In genomic region chr9:41041404-41041803, GRCm38 (mm10) we compare ENCODE assay signal across 24 mouse cellular contexts. TPM values are rescaled to one million over a fixed set of nuclear protein-coding genes. Genes with fewer than 3 reads are reported as not detected.
A peak's percentile ranks its signal among the peaks of the same experiment; 100 is the strongest.
DNase-seq lines count a peak whose midpoint lies in the region; ATAC-seq and TF ChIP-seq lines count a peak whose summit lies in the region.
"Had no signal": no experiment of that assay in that cellular context is flagged by ENCODE, and none has a peak within 500 bp of the region (broad histone marks: within the 10 kb centered on the region; RNA-seq: fewer than 3 reads in every experiment).

No protein-coding gene starts in this region.

- peak overlapping the region; percentile 26 for H3K4me2 ChIP-seq in heart, embryonic 13.5 days
- H3K4me2 ChIP-seq in heart, postnatal 0 days (ENCODE audit: low read depth, low read length), result no peak overlapping the region
- H3K4me2 ChIP-seq: embryonic facial prominence, embryonic 15.5 days; hindbrain, embryonic 14.5 days had no signal

- peak overlapping the region; percentile 68 for H3K27ac ChIP-seq in heart, embryonic 13.5 days (replicated peaks)
- 0 out of 2 replicates have a peak overlapping the region, but pooled peaks have one; percentile 0 for H3K27ac ChIP-seq in heart, postnatal 0 days (ENCODE audit: low read depth)
- no peak overlapping the region for H3K27ac ChIP-seq in heart, adult 2 months
- peak overlapping the region; percentile 42 for H3K27ac ChIP-seq in olfactory bulb, adult 2 months (ENCODE audit: insufficient read depth, low read depth, low read length)
- H3K27ac ChIP-seq: embryonic facial prominence, embryonic 15.5 days; forebrain, embryonic 10.5 days; gastrocnemius, adult 2 months; hindbrain, embryonic 14.5 days; kidney, postnatal 0 days had no signal

- TF ChIP-seq CTCF in heart, postnatal 0 days (IDR thresholded peaks at IDR 0.05; ENCODE audit: low read depth), result no peak
- no peak for TF ChIP-seq CTCF in heart, adult 2 months (IDR thresholded peaks at IDR 0.05)
- TF ChIP-seq CTCF in olfactory bulb, adult 2 months (IDR thresholded peaks at IDR 0.05; ENCODE audit: insufficient read depth, low read depth, low read length), result no peak

- H3K79me2 ChIP-seq in heart, adult 2 months (replicated peaks; ENCODE audit: control insufficient read depth, insufficient read depth, low read length), result no peaks in the 10 kb centered on the region

- no peaks in the 10 kb centered on the region for H3K27me3 ChIP-seq in heart, embryonic 13.5 days (replicated peaks)
- no peaks in the 10 kb centered on the region for H3K27me3 ChIP-seq in heart, postnatal 0 days (ENCODE audit: control insufficient read depth, insufficient read depth, low read length)
- no peaks in the 10 kb centered on the region for H3K27me3 ChIP-seq in heart, adult 2 months (ENCODE audit: control insufficient read depth, insufficient read depth, low read length)
- H3K27me3 ChIP-seq: embryonic facial prominence, embryonic 15.5 days had no signal

- TF ChIP-seq EP300 in heart, postnatal 0 days (IDR thresholded peaks at IDR 0.05; ENCODE audit: low read depth), result no peak
- TF ChIP-seq EP300 in heart, adult 2 months (IDR thresholded peaks at IDR 0.05; ENCODE audit: insufficient read depth, low read depth, low read length), result no peak

- ATAC-seq in heart, embryonic 13.5 days (ENCODE audit: extremely low read depth, insufficient number of reproducible peaks, low FRiP score, low TSS enrichment), result no peak
- no peak for ATAC-seq in heart, postnatal 0 days (ENCODE audit: insufficient read depth, low read depth)
- ATAC-seq: forebrain, embryonic 14.5 days; inflammation-experienced regulatory T-cells, adult 6 months; intestine, postnatal 0 days had no signal

- no peak overlapping the region for H3K9ac ChIP-seq in heart, embryonic 13.5 days
- no peak overlapping the region for H3K9ac ChIP-seq in heart, postnatal 0 days (replicated peaks; ENCODE audit: low read depth, low read length)
- no peak overlapping the region for H3K9ac ChIP-seq in heart, adult 2 months (ENCODE audit: low read depth, low read length)
- H3K9ac ChIP-seq: embryonic facial prominence, embryonic 15.5 days; hindbrain, embryonic 14.5 days had no signal

- TF ChIP-seq POLR2A in heart, adult 2 months (IDR thresholded peaks at IDR 0.05; ENCODE audit: insufficient read depth, low read depth, low read length), result no peak
- TF ChIP-seq POLR2A in olfactory bulb, adult 2 months (IDR thresholded peaks at IDR 0.05; ENCODE audit: insufficient read depth, low read depth, low read length), result no peak

- whole genome bisulfite sequencing in heart, embryonic 13.5 days, result 56% methylated on average over 3 of the region's 3 CpGs
- 42% methylated on average over 3 of the region's 3 CpGs for WGBS in heart, postnatal 0 days
- WGBS in heart, adult 2 months, result 74% methylated on average over 3 of the region's 3 CpGs
- 74% methylated on average over 3 of the region's 3 CpGs for WGBS in olfactory bulb, adult 2 months

- H3K4me1 ChIP-seq in heart, embryonic 13.5 days, result peaks cover 21% of the 10 kb centered on the region
- no peaks in the 10 kb centered on the region; the same call in 1 of the 2 replicates for H3K4me1 ChIP-seq in heart, postnatal 0 days (ENCODE audit: control insufficient read depth, insufficient read depth)
- H3K4me1 ChIP-seq in heart, adult 2 months (ENCODE audit: control insufficient read depth, insufficient read depth, low read length), result no peaks in the 10 kb centered on the region
- H3K4me1 ChIP-seq in olfactory bulb, adult 2 months (ENCODE audit: control insufficient read depth, insufficient read depth, low read length), result no peaks in the 10 kb centered on the region; the same call in 1 of the 2 replicates

- H3K4me3 ChIP-seq in heart, embryonic 13.5 days, result no peak overlapping the region
- H3K4me3 ChIP-seq in heart, postnatal 0 days (ENCODE audit: low read depth, low read length), result no peak overlapping the region
- no peak overlapping the region for H3K4me3 ChIP-seq in heart, adult 2 months
- no peak overlapping the region for H3K4me3 ChIP-seq in olfactory bulb, adult 2 months (ENCODE audit: insufficient read depth, low read depth, low read length)
- H3K4me3 ChIP-seq: embryonic facial prominence, embryonic 15.5 days; erythroblast, embryonic 14.5 days; forebrain, embryonic 10.5 days; gastrocnemius, adult 2 months had no signal

- intact Hi-C loops in heart, postnatal 25 days (cut with DNase I), result no loop called here
- intact Hi-C loops in heart, adult 2 months (cut with DNase I), result loop anchor here (5.0 kb wide), 1 partner anchor 49 kb away; no protein-coding TSS in a partner anchor

- H3K36me3 ChIP-seq in heart, embryonic 13.5 days, result peaks cover 33% of the 10 kb centered on the region
- peaks cover 21% of the 10 kb centered on the region; the same call in 1 of the 2 replicates for H3K36me3 ChIP-seq in heart, postnatal 0 days (replicated peaks; ENCODE audit: control insufficient read depth, insufficient read depth, low read length)
- H3K36me3 ChIP-seq in heart, adult 2 months (ENCODE audit: control insufficient read depth, insufficient read depth, low read length), result no peaks in the 10 kb centered on the region; the same call in 1 of the 2 replicates
- H3K36me3 ChIP-seq: embryonic facial prominence, embryonic 15.5 days; forebrain, embryonic 10.5 days had no signal

- no peaks in the 10 kb centered on the region for H3K9me3 ChIP-seq in heart, embryonic 13.5 days
- no peaks in the 10 kb centered on the region for H3K9me3 ChIP-seq in heart, postnatal 0 days (replicated peaks; ENCODE audit: control insufficient read depth, low read length)
- H3K9me3 ChIP-seq: embryonic facial prominence, embryonic 15.5 days; forebrain, embryonic 10.5 days had no signal

- DNase-seq in cerebellum, adult 9-10 months, result peak; percentile 48
- no peak for DNase-seq in cerebellum, adult 8-10 months
- no peak for DNase-seq in heart, postnatal 25 days (ENCODE audit: low spot score)
- peak; percentile 10 for DNase-seq in heart, postnatal 0 days (ENCODE audit: low spot score)
- no peak for DNase-seq in heart, adult 2 months
- DNase-seq in layer of hippocampus, adult 9-10 months (ENCODE audit: low spot score), result no peak
- DNase-seq: adrenal gland, adult 8-10 months; cerebellum, postnatal 10 days; embryo, embryonic 11 days; gastrocnemius, adult 2 months; gastrocnemius, postnatal 25 days; heart, postnatal 4 days; kidney, adult 9 months had no signal

RNA-seq across cellular contexts. Expression of gene Crtam, which starts 37.0 kb away (rescaled TPM):
- polyA plus RNA-seq in heart, embryonic 13.5 days (2015; fragmentation: Nextera tagmentation; extraction: Ambion mirVana), result not detected in 2 replicates
- total RNA-seq in heart, postnatal 25 days (2021), result not detected
- total RNA-seq in heart, postnatal 0 days (2014; rRNA removed; ENCODE audit: low replicate concordance), result not detected in 2 replicates
- not detected in 2 replicates for polyA plus RNA-seq in heart, postnatal 0 days (2015; fragmentation: Nextera tagmentation; extraction: Ambion mirVana)
- total RNA-seq in heart, adult 2 months (2021), result not detected
- polyA plus RNA-seq in heart, adult 2 months (2012; rRNA removed), result 0.12 TPM in 1 of 2 replicates, not detected in the other
- not detected in 2 replicates for polyA plus RNA-seq in olfactory bulb, adult 2 months (2012; ENCODE audit: insufficient read depth, insufficient read length, low replicate concordance, missing spikeins)
- total RNA-seq: gastrocnemius, adult 2 months; gastrocnemius, postnatal 25 days had no signal
- polyA plus RNA-seq: embryonic facial prominence, embryonic 11.5 days; erythroblast, embryonic 14.5 days had no signal

Comparison
In these comparisons a context has a peak if more than half of its experiments do, and no peak if none do; other contexts are left out.
1. DNase-seq: peak in cerebellum, adult 9-10 months (single experiment) and heart, postnatal 0 days (single experiment); none in cerebellum, adult 8-10 months (single experiment), heart, postnatal 25 days (single experiment), heart, adult 2 months (0 of 2) and layer of hippocampus, adult 9-10 months (single experiment).